In the genomic region with DNA sequence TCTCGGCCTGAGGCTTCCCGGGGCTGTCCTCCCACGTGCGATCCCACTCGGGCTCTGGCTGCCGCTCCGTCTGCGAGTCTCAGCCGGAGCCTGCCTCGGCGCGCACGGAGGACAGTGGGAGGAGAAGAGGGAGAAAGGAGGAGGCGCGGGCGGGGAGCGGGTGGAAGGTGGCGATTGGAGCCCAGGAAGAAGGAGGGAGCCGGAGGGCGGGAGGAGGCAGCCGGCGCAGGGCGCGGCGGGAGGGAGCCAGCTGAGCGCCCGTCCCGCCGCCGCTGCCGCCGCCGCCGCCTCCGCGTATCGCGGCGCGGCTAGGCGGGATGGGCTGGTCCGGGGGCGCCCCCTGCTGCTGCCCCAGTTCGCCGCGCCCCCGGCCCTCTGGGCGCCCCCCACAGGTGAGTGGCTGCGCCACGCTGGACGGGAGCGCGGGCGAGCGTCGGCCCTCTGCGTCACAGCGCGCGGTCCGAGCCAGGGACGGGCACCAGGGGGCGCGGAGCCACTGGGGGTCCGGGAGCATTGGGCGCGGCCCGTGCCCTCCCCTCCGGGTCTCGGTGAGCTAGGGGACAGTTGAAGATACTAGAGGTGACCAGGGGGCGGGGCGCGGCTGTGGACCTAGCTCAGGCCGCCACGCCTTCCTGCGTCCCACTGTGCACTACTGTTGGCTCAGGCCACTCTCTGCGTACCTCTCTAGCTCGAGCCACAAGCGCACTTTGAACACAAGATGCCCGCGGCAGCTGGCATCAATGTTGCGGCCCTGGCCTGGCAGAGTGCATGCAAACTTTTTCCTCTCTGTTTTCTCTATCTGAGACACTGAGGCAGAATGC, we compare ENCODE assay signal across 8 mouse cellular contexts. TPM values are rescaled to one million over a fixed set of nuclear protein-coding genes. Genes with fewer than 3 reads are reported as not detected.
DNase-seq lines count a peak whose midpoint lies in the region; ATAC-seq and TF ChIP-seq lines count a peak whose summit lies in the region.

A gene (plus strand): TSS at position 253 of the 821 bp plus-strand sequence.

- peak; percentile 76 to 86 for DNase-seq in urinary bladder, adult 18-20 months (ENCODE audit: low spot score in 2 of 2)
- DNase-seq in urinary bladder, postnatal 10 days (ENCODE audit: low spot score): no peak
- peak; percentile 82 for DNase-seq in embryonic facial prominence, embryonic 10.5 days (ENCODE audit: low spot score)
- peak; percentile 91 to 94 for DNase-seq in heart, adult 18-20 months
- DNase-seq in kidney, adult 2 months: peak; percentile 96
- peak; percentile 62 for DNase-seq in splenic B cell, adult 2 months (ENCODE audit: low read depth, low spot score)

- peaks cover 41% of the 10 kb centered on the region for H3K36me3 ChIP-seq in embryonic facial prominence, embryonic 10.5 days (replicated peaks)
- H3K36me3 ChIP-seq in kidney, adult 2 months (ENCODE audit: control insufficient read depth, insufficient read depth, low read length): peaks cover 4% of the 10 kb centered on the region
- H3K36me3 ChIP-seq in limb, embryonic 15.5 days: peaks cover 24% of the 10 kb centered on the region
- peaks cover 12% of the 10 kb centered on the region for H3K36me3 ChIP-seq in midbrain, embryonic 16.5 days (ENCODE audit: control insufficient read depth, insufficient read depth, low read length)
- peaks cover 6% of the 10 kb centered on the region for H3K36me3 ChIP-seq in splenic B cell, adult 2 months (ENCODE audit: control insufficient read depth, insufficient read depth, low read length, poor library complexity, severe bottlenecking)

- peaks cover 35% of the 10 kb centered on the region for H3K27me3 ChIP-seq in embryonic facial prominence, embryonic 10.5 days (replicated peaks; ENCODE audit: low read depth, poor library complexity, severe bottlenecking)
- no peaks in the 10 kb centered on the region for H3K27me3 ChIP-seq in kidney, adult 2 months (replicated peaks; ENCODE audit: control insufficient read depth, insufficient read depth, low read length)
- H3K27me3 ChIP-seq in limb, embryonic 15.5 days: no peaks in the 10 kb centered on the region
- peaks cover 9% of the 10 kb centered on the region for H3K27me3 ChIP-seq in midbrain, embryonic 16.5 days (ENCODE audit: control insufficient read depth, insufficient read depth, low read depth, low read length)
- H3K27me3 ChIP-seq in splenic B cell, adult 2 months (ENCODE audit: control insufficient read depth, insufficient read depth, low read length, poor library complexity, severe bottlenecking): no peaks in the 10 kb centered on the region

- peak within 1 kb of the TSS; percentile 62 for H3K4me3 ChIP-seq in embryonic facial prominence, embryonic 10.5 days
- peak within 1 kb of the TSS; percentile 59 for H3K4me3 ChIP-seq in kidney, adult 2 months (ENCODE audit: insufficient read depth, low read depth, low read length)
- peak within 1 kb of the TSS; percentile 57 for H3K4me3 ChIP-seq in limb, embryonic 15.5 days
- peak within 1 kb of the TSS; percentile 56 for H3K4me3 ChIP-seq in midbrain, embryonic 16.5 days (ENCODE audit: low read depth, low read length)

- H3K4me1 ChIP-seq in embryonic facial prominence, embryonic 10.5 days: peaks cover 83% of the 10 kb centered on the region
- peaks cover 38% of the 10 kb centered on the region for H3K4me1 ChIP-seq in kidney, adult 2 months (ENCODE audit: control insufficient read depth, insufficient read depth, low read length)
- peaks cover 75% of the 10 kb centered on the region for H3K4me1 ChIP-seq in limb, embryonic 15.5 days
- H3K4me1 ChIP-seq in midbrain, embryonic 16.5 days (ENCODE audit: control insufficient read depth, insufficient read depth, low read length): peaks cover 8% of the 10 kb centered on the region; the same call in 1 of the 2 replicates

- peak; percentile 79 for TF ChIP-seq POLR2A in kidney, adult 2 months (IDR thresholded peaks at IDR 0.05; ENCODE audit: low read depth, low read length)

- H3K9ac ChIP-seq in limb, embryonic 15.5 days: peak within 1 kb of the TSS; percentile 65
- peak within 1 kb of the TSS; percentile 68 for H3K9ac ChIP-seq in midbrain, embryonic 16.5 days (ENCODE audit: low read depth, low read length)

- H3K9me3 ChIP-seq in embryonic facial prominence, embryonic 10.5 days: no peaks in the 10 kb centered on the region
- no peaks in the 10 kb centered on the region for H3K9me3 ChIP-seq in limb, embryonic 15.5 days
- H3K9me3 ChIP-seq in midbrain, embryonic 16.5 days (replicated peaks; ENCODE audit: control insufficient read depth, low read length, poor library complexity, severe bottlenecking): no peaks in the 10 kb centered on the region

- WGBS in embryonic facial prominence, embryonic 10.5 days: under 1% methylated on average over 80 of the region's 82 CpGs
- 1% methylated on average over 62 of the region's 82 CpGs for WGBS in kidney, adult 2 months
- WGBS in limb, embryonic 15.5 days: under 1% methylated on average over 74 of the region's 82 CpGs
- under 1% methylated on average over 43 of the region's 82 CpGs for WGBS in midbrain, embryonic 16.5 days

- peak within 1 kb of the TSS; percentile 67 for H3K4me2 ChIP-seq in limb, embryonic 15.5 days
- H3K4me2 ChIP-seq in midbrain, embryonic 16.5 days (ENCODE audit: low read length): peak within 1 kb of the TSS; percentile 90

- H3K27ac ChIP-seq in embryonic facial prominence, embryonic 10.5 days (replicated peaks): peak within 1 kb of the TSS; percentile 94
- peak within 1 kb of the TSS; percentile 98 for H3K27ac ChIP-seq in kidney, adult 2 months (ENCODE audit: insufficient read depth, low read depth, low read length)
- H3K27ac ChIP-seq in limb, embryonic 15.5 days: peak within 1 kb of the TSS; percentile 99
- H3K27ac ChIP-seq in midbrain, embryonic 16.5 days (ENCODE audit: low read length): peak within 1 kb of the TSS; percentile 41

- TF ChIP-seq CTCF in kidney, adult 2 months (conservative IDR thresholded peaks at IDR 0.05; ENCODE audit: insufficient read depth, insufficient read length, low read depth, low read length): peak; percentile 31

- ATAC-seq in limb, embryonic 15.5 days (ENCODE audit: insufficient number of reproducible peaks, low FRiP score, low TSS enrichment, low read depth): peak; percentile 70
- peak; percentile 43 for ATAC-seq in midbrain, embryonic 16.5 days

RNA-seq across cellular contexts. Expression of the gene that starts here (rescaled TPM):
- 12.3 and 14.9 TPM in 2 replicates for polyA plus RNA-seq in embryonic facial prominence, embryonic 10.5 days (2016; fragmentation: Nextera tagmentation; extraction: Ambion mirVana)
- 100 to 1,000 TPM; 109 to 123 TPM for total RNA-seq in heart, adult 18-20 months (2021)
- polyA plus RNA-seq in kidney, adult 2 months (2012; rRNA removed): 124 and 143 TPM in 2 replicates
- polyA plus RNA-seq in limb, embryonic 15.5 days (2015; fragmentation: Nextera tagmentation; extraction: Ambion mirVana): 47.5 and 48.6 TPM in 2 replicates
- 7.4 and 9.4 TPM in 2 replicates for polyA plus RNA-seq in midbrain, embryonic 16.5 days (2015; fragmentation: Nextera tagmentation; extraction: Ambion mirVana)

Comparison
In these comparisons a context has a peak if more than half of its experiments do, and no peak if none do; other contexts are left out.
1. H3K27ac ChIP-seq: peak in every context shown above with its lines; median percentile 99 in limb, embryonic 15.5 days; 98 in kidney, adult 2 months; 94 in embryonic facial prominence, embryonic 10.5 days; 41 in midbrain, embryonic 16.5 days.